In genomic region chr10:60957820-60958233, GRCm38 (mm10) we compare ENCODE assay signal across 9 mouse cellular contexts.
DNase-seq lines count a peak whose midpoint lies in the region; ATAC-seq lines count a peak whose summit lies in the region.
"Had no signal": no experiment of that assay in that cellular context is flagged by ENCODE, and none has a peak within 500 bp of the region (broad histone marks: within the 10 kb centered on the region; RNA-seq: fewer than 3 reads in every experiment).

No protein-coding gene starts in this region.

- no peak for ATAC-seq in liver, embryonic 12.5 days

- peak; percentile 31 for DNase-seq in adrenal gland, postnatal 14 days
- no peak for DNase-seq in adrenal gland, postnatal 36 days
- DNase-seq in liver = peak; percentile 9
- DNase-seq in cerebellum, adult 8-10 months = peak; percentile 4
- DNase-seq in heart, postnatal 10 days = peak; percentile 62 to 64
- no peak for DNase-seq in embryo, embryonic 9.5 days (ENCODE audit: extremely low spot score)
- no peak for DNase-seq in embryo, embryonic 10 days (ENCODE audit: low spot score)

- H3K4me3 ChIP-seq in liver, embryonic 12.5 days = no peak overlapping the region
- H3K4me3 ChIP-seq: limb, embryonic 15.5 days had no signal

- H3K9ac ChIP-seq in liver, embryonic 12.5 days = no peak overlapping the region
- H3K9ac ChIP-seq: limb, embryonic 15.5 days had no signal

- no peaks in the 10 kb centered on the region for H3K36me3 ChIP-seq in liver, embryonic 12.5 days
- H3K36me3 ChIP-seq: limb, embryonic 15.5 days had no signal

- H3K4me2 ChIP-seq in liver, embryonic 12.5 days = no peak overlapping the region
- H3K4me2 ChIP-seq: limb, embryonic 15.5 days had no signal

- H3K27me3 ChIP-seq in liver, embryonic 12.5 days (replicated peaks) = no peaks in the 10 kb centered on the region
- H3K27me3 ChIP-seq: limb, embryonic 15.5 days had no signal

- no peaks in the 10 kb centered on the region for H3K9me3 ChIP-seq in liver, embryonic 12.5 days (replicated peaks)
- H3K9me3 ChIP-seq: limb, embryonic 15.5 days had no signal

- H3K27ac ChIP-seq in liver, embryonic 12.5 days = no peak overlapping the region
- H3K27ac ChIP-seq: limb, embryonic 15.5 days had no signal

- H3K4me1 ChIP-seq in liver, embryonic 12.5 days = no peaks in the 10 kb centered on the region

- intact Hi-C loops in heart, postnatal 10 days (cut with DNase I) = no loop called here

- 21% methylated on average over 17 of the region's 17 CpGs for WGBS in liver, embryonic 12.5 days (ENCODE audit: insufficient replicate concordance)

Comparison
In these comparisons a context has a peak if more than half of its experiments do, and no peak if none do; other contexts are left out.
1. DNase-seq: peak in adrenal gland, postnatal 14 days (single experiment), liver (single experiment), cerebellum, adult 8-10 months (single experiment) and heart, postnatal 10 days (2 of 2); none in adrenal gland, postnatal 36 days (0 of 2), embryo, embryonic 9.5 days (single experiment) and embryo, embryonic 10 days (single experiment).